Mouse (Mus musculus) kidney, adult 2 months (tissue): ENCODE results near the gene Gabarapl1.

Experiments
- CTCF ChIP-seq: fragments of 200-500 bp; conservative IDR thresholded peaks from 2 replicates; pipeline ENCODE4 v1.5.1; 2011; ENCODE audit warnings: low read depth, mild to moderate bottlenecking, control low read depth, low read length, moderate library complexity, mixed read lengths; ENCODE audit not compliant: insufficient read depth, insufficient read length
- POLR2A ChIP-seq: fragments of 200-500 bp; IDR thresholded peaks from one replicate; pipeline ENCODE4 v1.6.1; 2011; ENCODE audit warnings: low read depth, low read length, control low read depth

GRCm38 (mm10) chr6:129547277-129547676, 14.3 kb downstream of the Gabarapl1 start:
- TF ChIP-seq CTCF (no peak), POLR2A (no peak)
